Mouse (Mus musculus) stomach, postnatal 0 days (tissue): ENCODE data around the gene 1600015I10Rik.

Experiments used
- CTCF ChIP-seq: IDR thresholded peaks from 2 replicates; pipeline ENCODE4 v1.5.1; 2016; ENCODE audit warnings: antibody characterized with exemption, low read depth, mild to moderate bottlenecking, moderate library complexity
- EP300 ChIP-seq: optimal IDR thresholded peaks from 2 replicates; pipeline ENCODE3; 2016; ENCODE audit warnings: antibody characterized with exemption

GRCm38 (mm10) chr6:48894203-48894602 is 35.5 kb upstream of the 1600015I10Rik start:
- TF ChIP-seq CTCF (no peak), EP300 (no peak)
